Mouse (Mus musculus) Muller cell, postnatal 12 days (primary cell): ENCODE measurements around the gene Pcbd2.
A peak's percentile ranks its signal among the peaks of the same experiment; 100 is the strongest.
"Not testable (repeated sequence)": the region's sequence is repeated elsewhere in the genome, so short reads cannot be mapped to it uniquely, and the experiment has no call there.

ENCODE experiments used
- DNase-seq: peaks from one replicate; pipeline ENCODE4 v3.0.0-alpha.2; 2015; ENCODE audit errors: inconsistent ontology term

The Pcbd2 gene

DNA sequence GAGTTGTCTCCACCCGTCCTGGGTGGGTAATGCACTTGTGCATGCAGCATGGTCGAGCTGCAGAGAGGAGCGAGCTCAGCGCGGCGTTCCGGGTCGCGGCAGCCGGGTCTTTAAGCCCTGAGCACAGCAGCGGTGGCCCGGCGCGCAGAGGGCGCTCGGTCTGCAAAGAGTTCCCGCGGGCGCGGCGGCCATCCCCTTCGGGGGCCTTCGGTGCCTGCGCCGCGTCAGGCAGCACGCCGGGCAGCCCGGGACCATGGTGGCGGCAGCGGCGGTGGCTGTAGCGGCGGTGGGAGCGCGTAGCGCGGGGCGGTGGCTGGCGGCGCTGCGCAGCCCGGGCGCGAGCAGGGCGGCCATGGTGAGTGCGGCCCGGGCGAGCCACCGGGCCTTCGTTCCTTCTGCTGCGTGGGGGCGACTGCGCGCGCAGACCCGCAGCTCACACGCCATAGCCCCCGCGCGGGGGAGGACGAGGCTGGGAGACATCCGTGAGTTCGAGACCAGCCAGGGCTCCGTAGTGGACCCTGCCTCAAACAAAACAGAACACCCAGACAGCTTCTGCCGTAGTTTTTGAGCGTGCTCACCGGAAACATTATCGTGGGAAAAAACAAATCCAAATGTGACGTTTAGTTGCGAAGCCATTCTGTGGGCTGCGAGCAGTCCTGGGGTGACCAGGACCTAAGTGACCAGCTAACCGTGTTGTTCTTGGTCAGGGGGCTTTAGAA, at the start of gene Pcbd2:
TSS of gene Pcbd2 (plus strand) at position 249 of the 719 bp plus-strand sequence.
- DNase-seq = peak; percentile 87

DNA sequence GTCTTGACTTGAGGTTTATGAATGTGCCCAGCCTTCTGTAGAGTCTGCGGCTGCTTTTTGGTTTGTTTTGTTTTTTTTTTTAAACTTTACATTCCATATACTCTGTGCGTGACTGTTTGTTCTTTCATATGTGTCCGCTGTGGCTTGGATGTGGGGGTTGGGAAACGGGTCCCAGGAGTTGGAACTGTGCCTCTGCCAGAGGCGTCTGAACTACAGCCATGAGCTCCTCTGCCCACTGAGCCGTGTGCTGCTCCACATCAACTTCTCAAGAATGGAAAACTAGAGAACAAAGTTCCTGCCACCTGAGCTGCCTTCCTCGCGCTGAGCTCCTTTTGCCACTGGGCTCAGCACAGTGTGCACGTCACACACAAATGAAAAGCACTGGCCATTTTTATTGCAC, 45.0 kb upstream of the Pcbd2 start:
- DNase-seq = no peak

DNA sequence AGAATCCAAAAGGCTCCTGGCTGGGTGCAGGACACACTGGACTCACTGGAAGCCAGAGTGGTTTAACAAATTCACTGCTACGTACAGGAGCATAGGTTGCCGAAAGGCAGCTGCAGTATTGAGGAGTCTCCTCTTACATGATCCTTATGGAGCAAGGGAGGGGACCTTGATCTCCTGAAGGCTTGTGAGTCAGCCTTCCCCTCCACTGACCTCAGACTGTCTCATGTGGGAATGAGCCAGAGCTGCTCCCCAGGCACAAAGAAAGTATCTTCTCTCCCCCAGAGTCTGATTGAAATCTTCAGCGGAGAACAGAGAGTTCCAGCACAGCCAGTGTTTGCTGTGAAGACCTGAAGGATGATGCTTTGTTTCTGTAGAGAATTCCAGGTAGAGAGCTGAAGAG, 43.6 kb upstream of the Pcbd2 start:
- no peak for DNase-seq

DNA sequence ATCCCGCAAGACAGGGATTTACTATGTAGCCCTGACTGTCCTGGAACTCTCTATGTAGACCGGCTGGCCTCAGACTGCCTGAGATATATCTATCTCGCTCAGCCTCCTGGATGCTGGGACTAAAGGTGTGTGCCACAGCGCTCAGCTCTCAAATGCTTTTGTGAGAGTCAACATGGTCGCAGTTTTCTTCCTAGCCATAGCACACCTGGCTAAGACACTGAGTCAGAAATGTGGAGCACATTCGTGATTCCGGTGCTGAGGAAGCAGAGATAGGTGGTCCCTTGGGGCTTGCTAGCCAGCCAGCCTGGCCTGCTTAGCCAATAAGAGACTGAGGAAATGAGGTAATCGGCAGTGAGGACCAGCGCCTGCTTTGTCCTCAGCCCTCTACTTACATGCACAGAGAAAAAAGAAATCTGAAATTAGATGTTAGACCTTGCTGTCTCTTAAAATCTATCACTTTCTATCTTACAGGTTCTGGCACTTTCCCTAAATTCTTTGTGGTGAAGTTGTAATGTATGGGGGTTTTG, 41.0 kb upstream of the Pcbd2 start:
- DNase-seq = no peak

DNA sequence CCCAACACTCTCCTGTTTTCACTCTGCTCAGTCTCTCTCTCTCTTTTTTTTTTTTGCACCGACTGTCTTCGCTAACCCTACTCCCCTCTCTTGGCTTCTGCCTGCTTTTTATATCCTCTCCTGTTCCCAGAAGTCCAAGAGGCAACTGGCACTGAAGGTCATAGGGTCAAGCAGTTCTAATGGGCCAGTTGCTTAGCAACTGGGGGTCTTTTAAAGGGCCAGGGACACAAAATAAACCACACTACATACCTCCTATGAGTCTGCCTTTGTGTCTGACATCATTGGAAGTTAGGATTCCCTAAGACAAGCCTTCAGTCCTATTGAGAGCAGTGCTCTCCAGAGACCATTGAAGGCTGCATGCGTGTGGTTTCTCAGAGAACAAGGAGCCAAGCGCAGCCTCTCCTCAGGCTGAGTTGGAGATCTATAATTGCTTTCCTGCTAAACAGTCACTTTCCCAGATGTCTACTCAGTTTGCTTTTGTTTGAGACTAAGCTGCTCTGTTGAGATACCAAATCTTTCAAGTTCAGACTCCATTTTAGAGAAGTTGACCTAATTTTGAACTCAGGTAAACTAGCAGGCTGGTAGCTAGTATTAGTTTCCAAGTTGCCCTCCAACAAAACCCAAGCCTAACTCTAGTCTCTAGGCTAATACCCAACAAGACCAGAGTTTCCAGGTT, 39.1 kb upstream of the Pcbd2 start:
- no peak for DNase-seq

DNA sequence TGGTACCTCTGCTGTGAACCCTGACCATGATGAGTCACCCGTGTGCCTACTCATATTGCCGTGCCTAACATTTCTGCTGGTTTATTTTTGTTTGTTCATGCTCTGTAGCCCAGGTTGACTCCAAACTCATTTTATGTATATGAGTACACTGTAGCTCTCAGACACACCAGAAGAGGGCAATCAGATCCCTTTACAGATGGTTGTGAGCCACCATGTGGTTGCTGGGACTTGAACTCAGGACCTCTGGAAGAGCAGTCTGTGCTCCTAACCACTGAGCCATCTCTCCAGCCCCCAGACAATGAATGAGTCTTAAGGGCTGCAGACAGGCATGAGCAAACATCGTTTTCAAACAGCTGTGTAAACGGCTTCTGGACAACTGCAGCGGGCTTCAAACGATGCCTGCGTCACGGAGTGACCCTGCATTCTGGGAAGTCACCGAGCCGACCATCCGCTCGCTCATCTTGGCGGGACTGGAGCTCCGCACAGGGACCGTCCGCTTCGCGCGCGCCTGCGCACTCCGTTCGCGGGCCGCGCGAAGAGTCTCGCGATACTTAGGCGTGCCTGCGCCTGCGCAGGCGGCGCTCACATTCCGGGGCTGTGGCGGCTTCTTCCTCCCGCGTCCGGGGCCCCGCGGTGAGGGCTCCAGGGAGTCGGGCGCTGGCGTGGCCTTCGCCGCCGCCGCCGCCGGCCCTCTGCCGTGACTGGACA, 34.5 kb upstream of the Pcbd2 start, which contains the start of gene B230219D22Rik:
TSS of gene B230219D22Rik (plus strand) at position 590 of the 708 bp plus-strand sequence.
- DNase-seq = peak; percentile 95

DNA sequence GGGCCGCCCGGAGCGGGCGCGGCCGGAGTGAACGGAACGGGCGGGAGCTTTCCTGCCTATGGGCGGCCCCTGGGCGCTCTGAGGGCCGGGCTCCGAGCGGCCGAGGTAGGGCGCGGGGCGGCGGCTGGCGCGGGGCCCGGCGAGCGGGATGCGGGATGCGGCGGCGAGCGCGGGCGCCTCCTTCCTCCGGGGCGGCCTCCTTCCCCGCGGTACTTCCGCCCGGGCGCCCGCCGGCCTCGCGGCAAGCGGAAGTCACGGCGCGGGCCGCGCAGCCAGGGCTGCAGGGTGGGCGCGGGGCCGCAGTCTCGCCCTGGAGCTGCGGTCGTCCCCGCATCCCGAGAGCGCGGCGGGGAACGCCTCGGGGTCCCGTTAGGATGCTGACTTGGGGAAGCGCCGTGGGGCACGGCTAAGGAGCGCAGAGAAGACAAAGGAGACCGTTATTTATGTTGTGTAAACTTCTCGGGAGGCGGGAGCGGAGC, 33.9 kb upstream of the Pcbd2 start:
- no peak for DNase-seq

DNA sequence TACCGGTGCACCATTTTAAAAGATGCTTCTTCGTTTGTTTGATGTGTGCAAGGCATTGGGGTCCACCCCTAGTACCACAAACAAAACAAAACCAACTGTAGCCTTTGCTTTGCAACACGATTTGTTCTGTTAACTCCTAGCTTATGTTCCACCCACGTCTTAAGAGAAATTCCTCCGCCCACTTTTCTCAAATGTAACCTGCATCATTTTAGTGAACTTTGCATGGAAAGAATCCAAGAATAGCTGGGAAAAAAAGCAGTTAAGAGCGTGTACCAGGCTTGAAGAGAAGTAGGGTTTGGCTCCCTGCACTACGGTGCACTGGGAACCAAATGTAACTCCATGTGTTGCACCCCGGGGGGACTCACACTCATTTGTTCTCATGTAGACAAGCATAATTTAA, 33.1 kb upstream of the Pcbd2 start:
- DNase-seq = peak; percentile 17

DNA sequence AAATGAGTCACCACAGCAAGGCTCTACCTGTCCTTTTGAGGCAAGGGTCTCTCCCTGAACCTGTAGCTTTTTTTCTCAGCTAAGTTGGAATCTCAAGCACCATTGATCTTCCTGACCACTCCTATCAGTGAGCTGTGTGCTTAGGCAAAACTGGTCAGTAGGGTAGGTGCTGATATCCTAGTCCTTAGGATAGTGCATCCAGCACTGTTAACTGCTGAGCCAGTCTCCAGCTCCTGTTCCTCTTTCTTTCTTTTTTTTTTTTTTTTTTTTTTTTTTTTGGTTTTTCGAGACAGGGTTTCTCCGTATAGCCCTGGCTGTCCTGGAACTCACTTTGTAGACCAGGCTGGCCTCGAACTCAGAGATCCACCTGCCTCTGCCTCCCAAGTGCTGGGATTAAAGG, 31.2 kb upstream of the Pcbd2 start:
- not testable (repeated sequence) for DNase-seq

DNA sequence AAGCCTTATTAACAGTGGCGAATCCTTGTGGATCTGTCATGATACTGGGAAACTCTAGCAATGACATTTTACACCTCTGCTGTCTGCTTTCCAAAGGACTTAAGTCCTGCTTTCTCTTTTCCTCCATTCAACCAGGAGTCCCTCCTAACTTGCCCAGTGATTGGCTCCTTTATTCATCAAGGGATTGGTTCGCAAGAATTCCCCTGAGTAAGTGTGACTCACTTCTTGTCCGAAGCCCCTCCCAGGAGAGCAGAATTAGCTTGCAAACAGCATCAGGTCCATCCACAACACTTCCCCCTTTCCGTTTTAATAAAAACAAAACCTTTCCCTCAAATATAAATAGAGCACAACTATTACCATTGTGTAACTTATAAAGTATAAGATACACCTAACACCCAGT, 22.9 kb upstream of the Pcbd2 start:
- no peak for DNase-seq

DNA sequence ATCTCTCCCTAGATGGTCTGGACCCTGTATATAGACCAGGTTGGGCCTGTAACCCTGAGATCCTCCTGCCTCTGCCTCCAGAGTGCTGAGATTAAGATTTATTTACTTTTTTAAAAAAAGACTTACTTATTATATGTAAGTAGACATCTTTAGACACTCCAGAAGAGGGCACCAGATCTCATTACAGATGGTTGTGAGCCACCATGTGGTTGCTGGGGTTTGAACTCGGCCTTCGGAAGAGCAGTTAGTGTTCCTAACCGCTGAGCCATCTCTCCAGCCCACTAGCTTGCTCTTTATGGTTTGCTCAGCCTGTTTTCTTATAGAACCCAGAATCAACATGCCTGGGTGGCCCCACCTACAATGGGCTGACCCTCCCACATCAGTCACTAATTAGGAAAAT, 14.3 kb upstream of the Pcbd2 start:
- no peak for DNase-seq

DNA sequence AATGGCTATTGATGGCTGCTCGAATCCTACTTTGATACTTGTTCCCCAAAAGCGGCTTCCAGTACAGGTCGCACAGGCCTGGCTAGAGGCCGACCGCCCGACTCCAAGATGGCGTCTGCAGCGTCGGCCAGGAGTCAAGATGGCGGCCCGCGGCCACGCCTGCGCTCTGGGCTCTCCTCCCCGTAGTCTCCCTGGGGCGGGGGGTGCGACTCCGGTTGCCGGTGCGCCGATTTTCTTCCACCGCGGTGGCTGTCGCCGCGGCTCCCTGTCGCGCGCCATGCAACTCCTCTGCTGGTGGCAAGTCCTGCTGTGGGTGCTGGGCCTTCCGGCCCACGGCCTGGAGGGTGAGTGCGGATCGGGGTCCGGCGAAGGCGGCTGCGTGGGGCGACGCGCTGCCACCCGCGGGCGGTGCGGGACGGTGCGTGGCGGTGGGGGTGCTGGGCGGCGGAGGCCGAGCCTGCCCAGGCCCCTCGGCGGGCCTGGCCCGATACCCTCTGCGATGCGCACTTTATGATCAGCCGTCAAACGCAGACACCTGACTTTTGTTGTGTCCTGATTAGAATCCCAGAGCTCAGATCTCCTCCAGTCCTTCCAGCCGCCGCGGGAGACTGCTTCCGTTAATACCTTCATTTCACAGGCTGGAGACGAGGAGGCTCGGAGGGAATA, 12.5 kb upstream of the Pcbd2 start, which contains the start of gene Txndc15:
TSS of gene Txndc15 (plus strand) at position 150 of the 666 bp plus-strand sequence.
- DNase-seq = peak; percentile 86

DNA sequence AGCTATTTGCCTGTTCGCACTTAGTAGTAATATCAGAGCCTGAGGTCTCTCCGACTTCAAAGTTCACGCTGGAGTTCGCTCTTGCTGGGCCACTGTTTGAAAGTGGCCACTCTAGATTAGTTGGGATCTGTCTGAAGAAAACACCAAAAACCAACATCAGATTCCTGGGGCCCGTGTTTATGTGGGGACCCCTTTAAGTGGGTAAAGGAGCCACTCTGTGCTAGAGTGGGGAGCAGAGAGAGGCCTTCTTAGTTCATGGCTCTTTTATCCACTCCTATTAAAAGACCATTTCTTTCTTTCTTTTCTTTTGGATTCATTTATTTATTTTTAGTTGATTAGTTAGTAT, 12.0 kb upstream of the Pcbd2 start:
- DNase-seq = no peak

DNA sequence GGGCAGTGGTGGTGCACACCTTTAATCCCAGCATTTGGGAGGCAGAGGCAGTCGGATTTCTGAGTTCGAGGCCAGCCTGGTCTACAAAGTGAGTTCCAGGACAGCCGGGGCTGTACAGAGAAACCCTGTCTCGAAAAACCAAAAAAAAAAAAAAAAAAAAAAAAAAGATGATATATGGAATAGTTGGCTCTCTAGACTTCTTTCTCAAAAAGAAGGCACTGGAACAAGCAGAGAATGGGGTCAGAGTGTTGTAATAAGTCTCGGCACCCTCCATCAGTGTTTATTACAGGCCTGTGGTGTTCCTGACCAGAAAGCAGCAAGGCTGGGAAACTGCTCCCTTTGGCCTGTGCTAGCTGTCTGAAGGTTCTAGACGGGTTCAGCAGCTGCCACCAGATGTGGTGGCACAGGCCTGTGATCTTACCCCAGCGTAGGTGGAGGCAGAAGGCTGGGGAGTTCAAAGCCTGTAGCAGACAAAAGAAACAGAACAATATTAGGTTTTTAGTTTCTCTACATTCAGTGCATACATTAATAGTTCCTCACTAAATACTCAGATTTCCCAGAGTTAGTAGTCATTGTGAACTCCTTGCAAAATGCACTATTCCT, 11.2 kb upstream of the Pcbd2 start:
- DNase-seq = no peak

DNA sequence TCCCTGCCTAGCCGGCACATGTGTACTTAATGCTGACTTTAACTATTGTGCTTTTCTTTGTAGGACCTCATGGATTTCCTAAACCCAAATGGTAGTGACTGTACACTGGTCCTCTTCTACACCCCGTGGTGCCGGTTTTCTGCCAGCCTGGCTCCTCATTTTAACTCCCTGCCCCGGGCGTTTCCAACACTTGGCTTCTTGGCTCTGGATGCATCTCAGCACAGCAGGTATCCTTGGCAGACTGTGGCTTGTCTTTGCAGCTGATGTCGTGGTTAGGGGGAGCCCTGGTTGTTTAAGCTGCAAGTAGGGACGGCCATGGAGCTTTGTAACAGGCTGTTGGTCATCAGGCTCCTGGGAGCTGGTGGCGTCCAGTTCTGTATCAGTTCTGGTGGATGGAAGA, 5.7 kb upstream of the Pcbd2 start:
- DNase-seq = no peak

DNA sequence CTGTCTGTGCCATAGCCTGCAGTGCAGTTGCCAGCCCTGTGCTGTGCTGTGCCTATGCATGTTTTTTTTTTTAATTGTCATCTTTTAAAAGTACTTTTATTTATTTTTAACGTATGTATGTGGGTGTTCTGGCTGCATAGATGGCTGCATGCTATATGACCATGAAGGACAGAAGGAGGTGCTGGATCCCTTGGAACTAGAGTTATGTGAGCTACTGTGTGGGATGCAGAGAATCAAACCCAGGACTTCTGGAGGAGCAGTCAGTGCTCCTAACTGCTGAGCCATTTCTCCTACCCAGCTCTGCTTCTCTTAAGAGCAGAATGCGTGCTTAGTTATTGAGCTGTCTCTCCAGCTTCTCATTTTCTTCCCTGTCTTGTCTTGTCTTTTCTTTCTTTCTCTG, 5.2 kb upstream of the Pcbd2 start:
- DNase-seq = no peak

DNA sequence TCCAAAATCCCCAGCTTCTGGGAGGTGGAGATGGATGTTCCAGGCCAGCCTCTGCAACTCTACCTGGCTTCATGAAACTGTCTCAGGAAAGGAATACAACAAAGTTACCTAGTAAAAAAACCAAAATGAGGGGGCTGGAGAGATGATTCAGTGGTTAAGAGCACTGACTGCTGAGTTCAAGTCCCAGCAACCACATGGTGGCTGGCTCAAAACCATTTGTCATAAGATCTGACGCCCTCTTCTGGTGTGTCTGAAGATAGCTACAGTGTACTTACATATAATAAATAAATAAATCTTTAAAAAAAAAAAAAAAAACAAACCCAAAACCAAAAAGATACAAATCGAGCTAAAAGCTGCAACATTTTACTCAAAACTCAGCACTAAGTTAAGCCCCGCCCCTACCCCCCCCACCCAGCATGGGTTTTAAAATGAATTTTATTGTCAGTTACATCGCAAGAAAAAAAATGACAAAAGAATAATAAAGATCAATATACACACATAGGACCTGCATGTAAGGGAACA, 509 bp upstream of the Pcbd2 start:
- DNase-seq = no peak

DNA sequence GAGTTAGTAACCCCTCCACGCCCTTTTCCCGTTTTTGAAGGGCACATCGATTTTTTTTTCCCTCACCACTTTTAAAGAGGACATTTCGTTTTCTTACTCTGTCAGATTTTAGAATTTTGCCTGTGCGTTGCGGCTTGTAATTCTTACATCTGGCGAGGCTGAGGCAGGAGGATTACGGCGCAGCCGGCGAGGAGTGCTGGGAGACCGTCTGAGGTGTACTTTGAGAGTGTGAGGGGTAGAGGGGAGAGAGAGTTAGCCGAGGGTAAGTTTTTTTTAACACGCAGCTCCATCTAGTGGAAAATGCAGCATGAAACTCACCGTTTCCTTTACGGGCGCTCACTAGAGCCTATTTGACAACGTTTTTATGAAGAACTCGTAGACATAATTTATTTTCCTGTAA, 671 bp downstream of the Pcbd2 start:
- DNase-seq = peak; percentile 73

DNA sequence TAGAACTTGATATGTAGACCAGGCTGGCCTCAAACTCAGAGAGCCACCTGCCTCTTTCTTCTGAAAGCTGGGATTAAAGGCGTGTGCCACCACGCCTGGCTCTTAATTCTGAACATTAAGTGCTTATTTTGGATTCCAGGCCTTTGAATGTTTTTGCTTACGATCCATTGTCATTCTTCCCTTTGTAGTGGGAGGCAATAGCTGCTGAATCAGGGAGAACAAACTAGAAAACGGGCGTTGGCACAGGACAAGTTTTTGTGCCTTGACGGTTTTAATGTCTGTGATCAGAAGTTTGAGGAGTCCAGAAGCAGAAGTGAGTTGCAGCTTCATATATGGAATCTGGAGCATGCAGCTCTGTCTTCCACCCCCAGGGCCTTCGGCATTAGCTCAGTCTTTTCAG, 3.5 kb downstream of the Pcbd2 start:
- no peak for DNase-seq

DNA sequence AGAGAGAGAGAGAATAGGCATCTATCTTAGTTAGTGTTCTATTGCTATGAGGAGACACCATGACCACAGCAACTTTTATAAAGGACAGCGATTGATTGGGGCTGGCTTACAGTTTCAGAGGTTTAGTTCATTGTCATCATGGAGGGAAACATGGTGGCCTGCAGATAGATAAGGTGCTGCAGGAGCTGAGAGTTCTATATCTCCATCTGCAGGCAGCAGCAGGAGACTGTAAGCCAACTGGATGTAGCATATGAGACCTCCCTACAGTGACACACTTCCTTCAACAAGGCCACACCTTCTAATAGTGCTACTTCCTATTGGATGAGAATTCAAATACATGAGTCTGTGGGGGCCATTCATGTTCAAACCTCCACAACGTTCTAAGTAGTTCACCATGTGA, 5.0 kb downstream of the Pcbd2 start:
- DNase-seq = no peak
